Mouse (Mus musculus) kidney, adult 11 months (tissue): ENCODE data around the gene Smarca4.
A peak's percentile ranks its signal among the peaks of the same experiment; 100 is the strongest.
"Not testable (repeated sequence)": the region's sequence is repeated elsewhere in the genome, so short reads cannot be mapped to it uniquely, and the experiment has no call there.

Experiments used
- DNase-seq: peaks from one replicate; pipeline ENCODE4 v3.0.0; 2022

The Smarca4 gene

GRCm38 (mm10) chr9:21670354-21670753 is 54.4 kb downstream of the Smarca4 start:
- no peak for DNase-seq

- DNase-seq: no peak
Observed at GRCm38 (mm10) chr9:21671753-21672152, 55.8 kb downstream of the Smarca4 start.

- DNase-seq: no peak
Observed at GRCm38 (mm10) chr9:21677706-21678105, 61.7 kb downstream of the Smarca4 start.

GRCm38 (mm10) chr9:21680448-21680847 is 64.5 kb downstream of the Smarca4 start:
- DNase-seq: no peak

GRCm38 (mm10) chr9:21682827-21683226 is 66.9 kb downstream of the Smarca4 start:
- DNase-seq: no peak

- no peak for DNase-seq
Observed at GRCm38 (mm10) chr9:21683897-21684296, 67.9 kb downstream of the Smarca4 start.

GRCm38 (mm10) chr9:21688554-21688953 is 72.6 kb downstream of the Smarca4 start:
- no peak for DNase-seq

- DNase-seq: peak; percentile 75
Observed at GRCm38 (mm10) chr9:21690031-21690430, 74.1 kb downstream of the Smarca4 start.

GRCm38 (mm10) chr9:21691862-21692261 is 75.9 kb downstream of the Smarca4 start:
- no peak for DNase-seq

GRCm38 (mm10) chr9:21692491-21692890 is 76.5 kb downstream of the Smarca4 start:
- no peak for DNase-seq

- no peak for DNase-seq
Observed at GRCm38 (mm10) chr9:21694071-21694470, 78.1 kb downstream of the Smarca4 start.

- no peak for DNase-seq
Observed at GRCm38 (mm10) chr9:21695229-21695792, 79.3 kb downstream of the Smarca4 start.

GRCm38 (mm10) chr9:21697121-21697520 is 81.2 kb downstream of the Smarca4 start:
- peak; percentile 46 for DNase-seq

- not testable (repeated sequence) for DNase-seq
Observed at GRCm38 (mm10) chr9:21699280-21699679, 83.3 kb downstream of the Smarca4 start.

- no peak for DNase-seq
Observed at GRCm38 (mm10) chr9:21701091-21701490, 85.1 kb downstream of the Smarca4 start.

GRCm38 (mm10) chr9:21703494-21703893 is 87.5 kb downstream of the Smarca4 start:
- DNase-seq: no peak

- no peak for DNase-seq
Observed at GRCm38 (mm10) chr9:21706085-21706484, 90.1 kb downstream of the Smarca4 start.

- peak; percentile 73 for DNase-seq
Observed at GRCm38 (mm10) chr9:21706586-21707265, 90.8 kb downstream of the Smarca4 start.

GRCm38 (mm10) chr9:21709340-21709739 is 93.4 kb downstream of the Smarca4 start:
- DNase-seq: no peak

GRCm38 (mm10) chr9:21715298-21715697 is 99.3 kb downstream of the Smarca4 start:
- DNase-seq: no peak

GRCm38 (mm10) chr9:21717015-21717414 is 101.0 kb downstream of the Smarca4 start:
- DNase-seq: no peak

GRCm38 (mm10) chr9:21721036-21721435 is 105.1 kb downstream of the Smarca4 start:
- DNase-seq: no peak

GRCm38 (mm10) chr9:21723377-21724146 is 107.6 kb downstream of the Smarca4 start, which contains the start of gene Ldlr:
Gene Ldlr, plus strand, starts transcription at chr9:21723483.
- peak; percentile 87 for DNase-seq

GRCm38 (mm10) chr9:21724147-21724536 is 108.2 kb downstream of the Smarca4 start:
- peak; percentile 93 for DNase-seq
